Mouse (Mus musculus) urinary bladder, postnatal 10 days (tissue): ENCODE measurements around the gene Nos1.

ENCODE experiments used
- DNase-seq: peaks from one replicate; pipeline ENCODE4 v3.0.0; 2022; ENCODE audit warnings: low spot score

The Nos1 gene

GRCm38 (mm10) chr5:117997434-117997970 is 216.7 kb downstream of the Nos1 start:
- no peak for DNase-seq

GRCm38 (mm10) chr5:117999061-117999460 is 218.2 kb downstream of the Nos1 start:
- DNase-seq: no peak

- DNase-seq: no peak
Measured at GRCm38 (mm10) chr5:117999584-117999983, 218.8 kb downstream of the Nos1 start.

- no peak for DNase-seq
Measured at GRCm38 (mm10) chr5:118002059-118002458, 221.2 kb downstream of the Nos1 start.

- DNase-seq: no peak
Measured at GRCm38 (mm10) chr5:118004619-118005018, 223.8 kb downstream of the Nos1 start.

GRCm38 (mm10) chr5:118005728-118006127 is 224.9 kb downstream of the Nos1 start:
- DNase-seq: no peak

- no peak for DNase-seq
Measured at GRCm38 (mm10) chr5:118008344-118008743, 227.5 kb downstream of the Nos1 start.
